Mouse (Mus musculus) embryo, embryonic 11 days (tissue): ENCODE results near the gene Slc22a30.
"Not testable (repeated sequence)": the region's sequence is repeated elsewhere in the genome, so short reads cannot be mapped to it uniquely, and the experiment has no call there.

Source experiments
- DNase-seq: peaks from one replicate; pipeline ENCODE4 v3.0.0-alpha.2; 2015

Gene Slc22a30

GRCm38 (mm10) chr19:8405011-8405410, at the start of gene Slc22a30:
Gene Slc22a30 (minus strand): TSS chr19:8405111.
- DNase-seq: not testable (repeated sequence)

DNA sequence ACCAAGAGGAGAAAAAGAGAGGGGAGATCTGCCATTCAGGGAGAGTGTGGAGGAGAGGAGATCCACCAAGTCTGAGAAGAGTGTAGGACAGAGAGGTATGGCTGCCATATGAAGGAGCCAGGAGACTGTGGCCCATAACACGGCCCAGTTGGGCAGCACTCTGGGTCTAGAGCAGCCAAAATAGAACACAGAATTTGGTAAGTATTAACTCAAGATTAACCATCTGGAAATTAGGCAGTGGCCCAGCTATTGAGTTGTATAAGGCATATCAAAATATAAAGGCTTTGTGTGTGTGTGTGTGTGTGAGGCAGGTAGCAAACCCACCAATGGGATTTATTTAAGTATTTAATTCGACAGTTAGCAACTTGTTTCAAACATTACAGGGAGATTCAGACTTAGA, 43.4 kb upstream of the Slc22a30 start:
- DNase-seq: no peak

DNA sequence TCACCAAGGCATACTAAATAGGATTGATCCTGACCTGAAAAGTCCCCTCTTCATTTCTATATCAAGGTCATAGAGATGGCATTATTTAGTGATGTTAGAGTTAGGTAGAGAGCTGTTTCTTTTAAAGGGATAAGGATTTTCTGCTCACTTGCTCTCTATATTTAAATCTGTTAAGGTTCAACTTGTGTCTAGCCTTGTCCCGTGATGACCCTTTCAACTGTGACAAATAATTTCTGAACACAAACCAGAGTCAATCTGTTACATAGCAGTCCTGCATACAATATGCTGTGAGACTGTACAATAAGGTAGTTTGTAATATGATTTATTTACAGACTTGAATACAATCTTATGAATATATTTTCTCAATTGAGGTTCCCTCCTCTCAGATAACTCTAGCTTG, 42.6 kb upstream of the Slc22a30 start:
- no peak for DNase-seq

- DNase-seq: no peak
These were observed 26.2 kb upstream of the Slc22a30 start for GRCm38 (mm10) chr19:8431051-8431662.

DNA sequence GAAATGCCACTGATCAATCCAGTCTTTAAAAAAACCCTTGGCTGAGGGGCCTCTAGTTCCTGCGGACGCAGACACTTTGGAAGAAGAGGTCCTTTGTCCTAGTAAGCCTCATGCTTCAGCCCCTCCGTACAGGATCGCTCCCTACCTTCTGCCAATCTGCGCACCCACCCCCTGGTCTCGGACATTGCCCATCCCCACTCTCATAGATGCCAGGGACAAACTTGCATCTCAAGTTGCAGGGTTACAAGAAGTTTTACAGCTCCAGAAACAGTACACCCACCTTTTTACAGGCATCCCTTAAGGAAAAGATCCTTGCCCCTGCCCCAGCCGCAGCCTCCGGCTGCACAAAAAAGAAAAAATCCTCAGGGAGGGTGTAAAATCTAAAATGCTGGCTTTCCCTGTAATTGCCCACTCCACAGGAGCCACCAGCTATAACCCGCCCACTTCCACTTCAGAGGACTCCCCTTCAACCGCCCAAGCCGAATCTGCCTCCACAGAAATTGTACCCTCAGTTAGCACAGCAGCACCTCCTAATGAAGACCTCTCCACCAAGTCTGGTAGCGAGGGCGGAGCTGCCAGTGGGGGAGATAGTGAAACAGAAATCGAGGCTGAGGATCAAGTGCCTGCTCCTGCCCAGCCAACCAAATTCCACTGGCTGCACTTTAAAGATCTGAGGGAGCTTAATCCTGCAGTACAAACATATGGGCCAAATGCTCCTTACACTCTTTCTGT, 2.5 kb upstream of the Slc22a30 start:
- DNase-seq: not testable (repeated sequence)
